12 mouse cellular contexts compared by ENCODE assay signal in genomic region chr8:123813173-123813891, GRCm38 (mm10). TPM values are rescaled to one million over a fixed set of nuclear protein-coding genes. Genes with fewer than 3 reads are reported as not detected.
DNase-seq lines count a peak whose midpoint lies in the region; ATAC-seq lines count a peak whose summit lies in the region.
"Had no signal": no experiment of that assay in that cellular context is flagged by ENCODE, and none has a peak within 500 bp of the region (broad histone marks: within the 10 kb centered on the region; RNA-seq: fewer than 3 reads in every experiment).

No protein-coding gene starts in this region.

- H3K36me3 ChIP-seq in intestine, embryonic 16.5 days (ENCODE audit: control insufficient read depth, insufficient read depth, low read length), result peaks cover 5% of the 10 kb centered on the region; the same call in 1 of the 2 replicates
- H3K36me3 ChIP-seq in liver, embryonic 13.5 days, result peaks cover 38% of the 10 kb centered on the region

- peaks cover 37% of the 10 kb centered on the region for H3K4me1 ChIP-seq in intestine, embryonic 16.5 days (ENCODE audit: control insufficient read depth, insufficient read depth, low read length)
- peaks cover 64% of the 10 kb centered on the region for H3K4me1 ChIP-seq in liver, embryonic 13.5 days (replicated peaks)
- H3K4me1 ChIP-seq: lung, embryonic 15.5 days had no signal

- intact Hi-C loops in heart, postnatal 25 days (cut with DNase I), result no loop called here

- 61% methylated on average over 16 of the region's 16 CpGs for WGBS in intestine, embryonic 16.5 days
- 70% methylated on average over 16 of the region's 16 CpGs for WGBS in liver, embryonic 13.5 days (ENCODE audit: insufficient replicate concordance)

- ATAC-seq in intestine, embryonic 16.5 days, result peak; percentile 70
- ATAC-seq in liver, embryonic 13.5 days (ENCODE audit: low read depth), result no peak
- ATAC-seq: activated CD4-positive, CD25-positive, alpha-beta regulatory T cell, adult 4 months; CD4-positive, CD25-positive, alpha-beta regulatory T cell, adult 4 months; forebrain, embryonic 14.5 days had no signal

- no peaks in the 10 kb centered on the region for H3K9me3 ChIP-seq in intestine, embryonic 16.5 days (ENCODE audit: control insufficient read depth, low read length)
- H3K9me3 ChIP-seq in liver, embryonic 13.5 days (replicated peaks), result no peaks in the 10 kb centered on the region; the same call in 1 of the 2 replicates
- H3K9me3 ChIP-seq: lung, embryonic 15.5 days had no signal

- DNase-seq in gastrocnemius, adult 18-20 months (ENCODE audit: low spot score), result peak; percentile 37
- no peak for DNase-seq in gastrocnemius, postnatal 4 days (ENCODE audit: low spot score in 2 of 2)
- peak; percentile 84 to 94 for DNase-seq in cerebellum, adult 18-20 months
- DNase-seq in liver, embryonic 13.5 days, result no peak
- no peak for DNase-seq in heart, postnatal 25 days (ENCODE audit: low spot score)
- DNase-seq in B cell, adult 2 months, result no peak
- no peak for DNase-seq in heart, postnatal 4 days

- H3K27ac ChIP-seq in intestine, embryonic 16.5 days (ENCODE audit: low read length), result peak overlapping the region; percentile 96
- H3K27ac ChIP-seq in liver, embryonic 13.5 days, result peak overlapping the region; percentile 59
- H3K27ac ChIP-seq: lung, embryonic 15.5 days had no signal

- peak overlapping the region; percentile 44; the same call in 1 of the 2 replicates for H3K9ac ChIP-seq in intestine, embryonic 16.5 days (ENCODE audit: low read depth, low read length)
- no peak overlapping the region for H3K9ac ChIP-seq in liver, embryonic 13.5 days
- H3K9ac ChIP-seq: lung, embryonic 15.5 days had no signal

- H3K27me3 ChIP-seq in intestine, embryonic 16.5 days (replicated peaks; ENCODE audit: control insufficient read depth, insufficient read depth, low read length), result no peaks in the 10 kb centered on the region
- no peaks in the 10 kb centered on the region for H3K27me3 ChIP-seq in liver, embryonic 13.5 days
- H3K27me3 ChIP-seq: lung, embryonic 15.5 days had no signal

- peak overlapping the region; percentile 37 for H3K4me2 ChIP-seq in intestine, embryonic 16.5 days (ENCODE audit: low read depth, low read length)
- H3K4me2 ChIP-seq in liver, embryonic 13.5 days, result peak overlapping the region; percentile 17; the same call in 1 of the 2 replicates
- H3K4me2 ChIP-seq: lung, embryonic 15.5 days had no signal

- peak overlapping the region; percentile 11; the same call in 1 of the 2 replicates for H3K4me3 ChIP-seq in intestine, embryonic 16.5 days (ENCODE audit: low read length)
- H3K4me3 ChIP-seq in liver, embryonic 13.5 days (replicated peaks), result no peak overlapping the region
- H3K4me3 ChIP-seq: lung, embryonic 15.5 days had no signal

RNA-seq across cellular contexts. Expression of gene Rab4a, which starts 7.5 kb away (rescaled TPM):
- total RNA-seq in gastrocnemius, adult 18-20 months (2021), result 10 to 100 TPM; 14.8 to 14.9 TPM
- total RNA-seq in gastrocnemius, postnatal 4 days (2021), result 10 to 100 TPM; 14.2 to 14.3 TPM
- 66.9 and 71.9 TPM in 2 replicates for polyA plus RNA-seq in intestine, embryonic 16.5 days (2015; fragmentation: Nextera tagmentation; extraction: Ambion mirVana)
- 30.8 and 31.7 TPM in 2 replicates for polyA plus RNA-seq in liver, embryonic 13.5 days (2015; fragmentation: Nextera tagmentation; extraction: Ambion mirVana)
- 1 to 10 TPM; 8.2 to 8.7 TPM for total RNA-seq in heart, postnatal 25 days (2021)
- 10 to 100 TPM in 1 of 2 experiments, 1 to 10 TPM in 1; 9.4 to 12.0 TPM for total RNA-seq in heart, postnatal 4 days (2021)

RNA-seq across cellular contexts. Expression of gene Ccsap, which starts 46.7 kb away (rescaled TPM):
- total RNA-seq in gastrocnemius, adult 18-20 months (2021), result under 1 TPM; 0.21 to 0.26 TPM
- total RNA-seq in gastrocnemius, postnatal 4 days (2021), result 1 to 10 TPM; 3.5 to 4.9 TPM
- polyA plus RNA-seq in intestine, embryonic 16.5 days (2015; fragmentation: Nextera tagmentation; extraction: Ambion mirVana), result 2.3 and 2.7 TPM in 2 replicates
- polyA plus RNA-seq in liver, embryonic 13.5 days (2015; fragmentation: Nextera tagmentation; extraction: Ambion mirVana), result 2.3 and 2.7 TPM in 2 replicates
- total RNA-seq in heart, postnatal 25 days (2021), result 1 to 10 TPM; 1.3 to 1.6 TPM
- total RNA-seq in heart, postnatal 4 days (2021), result 1 to 10 TPM; 4.6 to 5.4 TPM

Comparison
In these comparisons a context has a peak if more than half of its experiments do, and no peak if none do; other contexts are left out.
1. DNase-seq: peak in gastrocnemius, adult 18-20 months (single experiment) and cerebellum, adult 18-20 months (2 of 2); none in gastrocnemius, postnatal 4 days (0 of 2), liver, embryonic 13.5 days (single experiment), heart, postnatal 25 days (single experiment), B cell, adult 2 months (0 of 2) and heart, postnatal 4 days (single experiment).